Mouse (Mus musculus): Measurements from ENCODE around the gene 2410131K14Rik.

2410131K14Rik gene

DNA sequence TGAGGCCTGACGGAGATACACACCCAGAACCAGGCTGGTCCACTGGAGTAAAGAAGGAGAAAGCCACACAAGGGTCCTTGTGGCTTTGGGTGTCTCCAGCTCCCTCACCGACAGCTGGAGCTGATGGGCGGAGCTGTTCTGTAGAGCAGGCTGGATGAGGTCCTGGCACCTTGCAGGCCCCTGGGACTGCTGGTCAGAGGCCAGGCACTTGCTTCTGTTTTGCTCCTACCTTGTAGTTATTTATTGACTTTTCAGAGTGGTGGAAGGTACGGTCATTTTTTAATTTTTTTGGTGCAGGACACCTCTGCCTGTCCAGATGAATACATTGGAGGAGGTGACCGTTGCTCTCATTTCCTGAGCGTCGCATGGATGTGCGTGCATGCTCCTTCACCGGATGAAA lies 16.2 kb downstream of the 2410131K14Rik start:
- no peak for DNase-seq (ENCODE audit: extremely low spot score)

DNA sequence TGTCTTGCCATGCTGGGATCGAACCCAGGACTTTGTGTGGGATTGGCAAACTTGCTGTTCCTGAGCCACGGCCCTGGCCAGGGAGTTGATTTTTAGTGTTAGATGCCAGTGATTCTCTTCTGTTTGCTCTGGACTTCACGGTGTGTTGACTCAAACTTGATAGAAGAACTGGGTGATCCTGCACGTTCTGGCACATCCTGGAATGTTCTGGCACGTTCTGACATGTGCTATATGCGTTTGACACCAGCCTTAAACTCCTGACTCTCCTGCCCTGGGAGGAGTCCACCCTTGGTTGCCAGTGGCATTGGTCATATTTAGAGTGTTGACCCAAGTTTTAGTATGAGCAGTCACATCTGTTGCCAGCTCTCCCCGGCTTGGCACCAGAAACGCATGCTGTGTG lies 17.4 kb downstream of the 2410131K14Rik start:
- no peak for DNase-seq (ENCODE audit: extremely low spot score)

DNA sequence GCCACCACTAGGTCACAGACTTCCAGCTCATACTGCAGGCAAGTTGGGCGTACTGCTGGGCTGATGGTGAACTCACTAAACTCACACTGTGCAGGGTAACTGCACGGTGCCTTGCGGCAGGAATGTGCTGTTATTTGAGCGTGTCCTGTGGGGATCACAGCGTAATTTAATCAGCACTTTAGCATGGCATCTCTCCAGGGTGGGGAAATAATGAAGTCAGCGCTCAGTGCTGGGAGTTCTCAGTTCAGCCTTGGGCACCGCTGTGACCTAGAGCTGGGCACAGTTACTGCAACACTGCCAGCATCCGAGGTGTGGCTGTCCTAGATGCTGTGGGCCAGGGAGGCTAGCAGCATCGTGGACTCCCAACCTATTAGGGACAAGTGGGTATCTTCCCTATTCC lies 19.3 kb downstream of the 2410131K14Rik start:
- no peak for DNase-seq (ENCODE audit: extremely low spot score)

DNA sequence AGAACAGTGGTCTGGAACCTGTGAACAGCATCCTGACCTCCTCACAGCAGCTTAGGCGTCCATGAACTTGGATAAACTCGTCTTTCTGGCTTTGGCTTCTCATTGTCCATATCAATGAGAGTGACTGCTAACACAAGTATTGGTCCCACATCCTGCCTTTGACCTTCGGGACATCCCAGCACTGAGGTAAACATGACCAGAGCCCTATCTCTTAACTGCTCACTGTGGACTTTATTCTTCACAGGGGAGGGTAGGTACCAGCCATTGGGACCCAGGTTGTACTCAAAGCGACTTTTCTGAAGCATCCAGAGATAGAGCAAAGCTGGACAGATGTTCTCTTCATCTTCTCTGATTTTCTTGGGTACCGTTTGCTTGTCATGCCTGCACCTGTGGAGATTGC lies 20.3 kb downstream of the 2410131K14Rik start:
- DNase-seq (ENCODE audit: extremely low spot score) = no peak

DNA sequence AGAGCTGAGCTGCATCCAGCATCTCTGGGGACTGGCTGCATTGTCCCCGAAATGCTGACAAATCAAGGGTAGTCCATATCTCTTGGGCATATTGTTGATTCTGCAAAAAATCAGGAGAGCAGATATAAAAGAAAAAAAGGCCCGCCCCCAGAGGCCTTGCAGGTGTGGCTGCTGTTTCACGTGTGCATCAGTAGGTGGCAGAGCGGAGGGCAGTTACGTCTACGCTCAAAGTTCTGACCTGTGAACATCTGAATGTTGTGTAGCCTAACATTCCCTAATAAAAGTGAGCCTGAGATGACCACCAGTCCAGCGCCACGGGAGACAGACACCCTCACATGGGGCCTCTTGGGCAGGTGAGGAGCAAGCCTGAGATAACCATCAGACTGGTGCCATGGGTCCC lies 21.3 kb downstream of the 2410131K14Rik start:
- no peak for DNase-seq (ENCODE audit: extremely low spot score)

DNA sequence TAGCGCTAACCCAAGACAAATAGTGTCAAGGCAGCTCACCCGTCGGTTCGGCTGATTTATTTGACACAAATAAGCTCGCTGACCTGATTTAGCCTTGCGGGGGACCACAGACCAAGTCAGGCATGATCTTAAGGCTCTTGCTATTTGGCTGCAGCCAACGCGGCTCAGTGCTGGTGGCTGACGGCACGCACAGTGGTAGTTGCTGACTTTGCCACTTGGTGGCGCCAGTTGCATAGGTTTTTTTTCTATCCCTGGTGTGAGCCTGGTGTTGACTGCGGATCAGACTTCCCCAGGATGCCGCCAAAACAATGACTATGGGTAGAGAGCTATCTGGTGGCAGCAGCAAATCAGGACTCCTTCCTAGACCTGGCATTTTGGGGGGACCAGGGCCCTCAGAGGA lies 24.0 kb downstream of the 2410131K14Rik start:
- peak; percentile 91 for DNase-seq (ENCODE audit: extremely low spot score)

DNA sequence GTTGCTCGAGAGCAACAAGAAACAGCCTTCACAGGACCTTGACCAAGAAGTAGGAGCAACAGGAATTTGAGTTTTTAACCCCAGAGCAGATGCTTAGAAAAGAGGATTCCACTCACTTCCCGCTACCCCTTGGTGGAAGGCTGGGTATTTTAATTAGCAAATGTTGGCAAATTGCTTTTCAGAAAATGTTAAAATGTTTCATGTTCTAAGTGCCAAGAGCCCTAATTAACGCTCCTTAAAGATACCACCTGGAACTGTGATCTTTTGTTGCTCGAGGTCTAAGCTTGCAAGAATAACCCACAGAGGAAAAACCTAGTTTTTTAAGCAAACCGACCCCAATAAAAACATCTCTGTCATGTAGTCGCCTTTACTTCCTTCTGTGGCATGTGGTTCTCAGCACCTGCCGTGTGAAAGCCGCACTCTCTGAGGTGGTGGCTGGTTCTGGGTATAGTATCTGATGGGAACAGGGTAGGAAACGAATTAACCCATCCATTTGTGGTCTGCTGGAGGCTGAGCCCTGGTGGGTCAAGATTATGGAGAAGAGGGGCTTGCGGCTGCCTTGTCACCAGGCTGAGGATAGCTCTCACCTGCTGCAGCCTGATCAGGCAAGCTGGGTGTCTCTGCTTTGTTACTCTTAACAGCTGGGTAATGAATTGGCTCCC lies 26.6 kb downstream of the 2410131K14Rik start:
- no peak for DNase-seq (ENCODE audit: extremely low spot score)

DNA sequence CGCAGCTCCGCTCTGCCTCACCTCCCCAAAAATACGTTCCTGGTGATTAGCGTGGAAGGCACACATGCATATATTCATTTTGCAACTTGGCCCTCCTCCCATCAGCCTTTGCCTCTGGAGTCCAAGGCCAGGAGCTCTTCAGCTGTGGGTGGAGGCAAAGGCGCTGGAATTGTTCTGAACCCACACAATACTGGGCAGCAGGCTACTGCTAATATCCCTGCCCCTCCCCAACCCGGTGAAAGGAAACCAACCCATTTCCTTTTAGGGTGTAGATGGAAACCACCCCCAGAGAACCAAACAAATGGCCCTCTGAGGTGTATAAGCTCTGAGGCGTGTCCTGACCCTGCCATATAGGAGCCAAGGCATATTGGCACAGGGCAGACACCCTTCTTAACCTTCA lies 28.4 kb downstream of the 2410131K14Rik start:
- DNase-seq (ENCODE audit: extremely low spot score) = no peak

DNA sequence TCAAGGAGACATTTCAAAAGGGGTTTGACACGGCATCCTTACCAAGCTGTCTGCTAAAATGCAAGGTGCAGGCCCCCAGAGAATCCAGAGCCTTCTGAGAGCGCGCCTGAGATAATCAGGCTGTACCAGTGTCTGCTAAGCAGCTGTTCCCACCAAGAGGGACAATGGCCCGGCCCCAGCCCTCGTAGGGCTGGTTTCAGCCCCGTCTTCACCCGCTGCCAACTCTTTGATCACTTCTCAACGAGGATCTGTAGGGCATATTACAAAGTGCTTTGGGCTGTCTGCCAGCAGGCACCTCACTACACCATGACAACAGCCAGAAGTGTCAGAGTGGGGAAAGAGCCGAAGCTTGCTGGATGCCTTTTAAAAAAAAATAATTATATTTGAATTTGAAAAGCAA lies 29.5 kb downstream of the 2410131K14Rik start:
- no peak for DNase-seq (ENCODE audit: extremely low spot score)

DNA sequence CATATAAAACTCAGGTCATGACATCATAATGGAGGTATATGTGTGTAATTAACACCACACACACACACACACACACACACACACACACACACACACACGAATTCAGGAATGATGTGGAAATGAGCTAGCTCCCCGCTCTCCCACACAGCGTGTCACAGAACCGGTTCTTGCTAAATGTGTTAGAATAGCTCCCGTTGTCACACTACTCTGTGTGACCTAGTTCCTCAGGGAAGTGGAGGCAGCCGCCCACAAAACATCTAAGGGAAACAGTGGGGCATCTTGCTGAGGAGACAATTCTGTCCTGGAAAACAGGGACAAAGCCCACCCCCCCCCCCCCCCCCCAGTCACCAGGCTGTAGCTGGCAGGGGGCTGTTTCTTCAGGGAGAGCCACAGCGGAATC lies 31.3 kb downstream of the 2410131K14Rik start:
- no peak for DNase-seq (ENCODE audit: extremely low spot score)

DNA sequence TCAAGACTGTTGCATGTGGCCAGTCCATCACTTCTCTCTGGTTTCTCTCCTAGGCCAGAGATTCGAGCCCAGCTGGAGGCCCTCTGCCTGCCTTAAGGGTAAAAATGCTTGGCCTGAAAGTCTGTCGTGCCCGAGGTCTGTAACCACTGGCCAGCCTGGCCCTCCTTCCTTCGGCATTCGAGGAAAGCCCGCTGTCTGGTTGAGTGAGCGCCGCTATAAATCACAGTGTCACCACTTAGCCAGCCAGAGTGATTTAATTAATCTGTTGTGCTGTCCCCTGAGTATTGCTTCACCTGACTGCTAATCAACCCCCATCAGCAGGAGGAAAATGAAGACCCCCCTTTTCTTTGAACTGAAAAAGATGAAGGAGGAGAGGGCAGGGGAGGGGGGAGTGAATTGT lies 31.7 kb downstream of the 2410131K14Rik start:
- no peak for DNase-seq (ENCODE audit: extremely low spot score)

DNA sequence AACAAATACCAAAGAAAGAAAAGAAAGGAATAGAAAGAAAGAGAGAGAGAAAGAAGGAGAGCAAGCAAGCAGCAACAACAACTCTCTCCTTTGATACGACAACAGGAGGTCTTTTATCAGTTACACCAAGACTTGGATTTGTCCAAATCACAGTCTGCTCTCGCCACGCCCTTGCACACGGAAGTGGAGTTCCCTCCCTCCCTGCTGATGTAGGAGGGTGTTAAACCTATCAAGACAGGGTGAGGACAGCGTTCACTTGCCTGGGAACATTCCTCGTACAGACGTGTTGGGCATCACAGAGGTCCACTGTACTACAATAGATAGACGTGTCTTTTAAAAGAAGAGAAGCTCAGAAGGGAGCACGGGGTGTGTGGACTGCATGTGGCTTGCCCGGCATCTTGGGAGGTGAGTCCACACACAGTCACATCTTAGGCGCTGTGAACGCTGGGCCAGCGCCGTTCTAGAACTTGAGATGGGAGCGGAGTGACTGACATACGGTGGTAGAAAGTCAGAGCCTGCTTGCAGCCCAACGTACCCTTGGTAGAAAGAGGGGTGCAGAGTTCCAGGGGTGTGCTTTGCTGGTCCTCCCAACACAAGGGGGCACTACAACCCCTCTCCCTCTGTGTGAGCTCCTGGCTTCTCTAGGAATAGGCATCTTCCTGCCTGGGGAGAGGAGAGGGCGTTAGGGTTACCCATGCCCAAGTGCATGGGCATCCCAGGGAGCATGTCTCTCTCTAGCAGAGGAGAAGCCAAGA lies 32.9 kb downstream of the 2410131K14Rik start:
- no peak for DNase-seq (ENCODE audit: extremely low spot score)

DNA sequence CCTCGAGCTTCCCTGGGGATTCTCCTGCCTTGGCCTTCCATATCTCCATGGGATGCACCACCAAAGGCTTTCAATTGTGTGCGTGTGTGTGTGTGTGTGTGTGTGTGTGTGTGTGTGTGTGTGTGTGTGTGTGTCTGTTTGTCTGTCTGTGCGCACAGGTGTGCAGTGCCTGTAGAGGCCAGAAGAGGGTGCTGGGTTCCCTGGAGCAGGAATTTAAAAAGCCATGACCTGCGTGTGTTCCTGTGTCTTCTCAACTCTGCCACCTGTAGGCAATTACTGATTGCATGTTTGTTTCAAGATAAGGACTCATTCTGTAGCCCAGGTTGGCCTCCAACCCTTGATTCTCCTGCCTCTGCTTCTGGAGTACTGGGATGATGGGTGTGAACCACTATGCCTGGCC lies 46.4 kb downstream of the 2410131K14Rik start:
- no peak for DNase-seq (ENCODE audit: extremely low spot score)

DNA sequence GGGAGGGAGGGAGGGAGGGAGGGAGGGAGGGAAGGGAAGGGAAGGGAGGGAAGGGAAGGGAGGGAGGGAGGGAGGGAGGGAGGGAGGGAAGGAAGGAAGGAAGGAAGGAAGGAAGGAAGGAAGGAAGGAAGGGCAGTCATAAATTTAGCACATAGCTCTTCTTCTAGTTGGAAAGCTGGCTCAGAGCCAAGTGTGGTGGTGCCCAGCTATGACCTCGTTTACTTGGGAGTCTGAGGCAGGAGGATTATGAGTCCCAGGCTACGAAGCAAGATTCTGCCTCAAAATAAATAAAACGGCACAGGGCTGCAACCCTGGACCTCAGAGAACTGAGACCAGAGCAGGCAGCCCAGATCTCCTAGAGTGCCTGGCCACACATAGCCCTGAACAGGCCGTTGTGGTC lies 47.4 kb downstream of the 2410131K14Rik start:
- DNase-seq (ENCODE audit: extremely low spot score) = no peak

DNA sequence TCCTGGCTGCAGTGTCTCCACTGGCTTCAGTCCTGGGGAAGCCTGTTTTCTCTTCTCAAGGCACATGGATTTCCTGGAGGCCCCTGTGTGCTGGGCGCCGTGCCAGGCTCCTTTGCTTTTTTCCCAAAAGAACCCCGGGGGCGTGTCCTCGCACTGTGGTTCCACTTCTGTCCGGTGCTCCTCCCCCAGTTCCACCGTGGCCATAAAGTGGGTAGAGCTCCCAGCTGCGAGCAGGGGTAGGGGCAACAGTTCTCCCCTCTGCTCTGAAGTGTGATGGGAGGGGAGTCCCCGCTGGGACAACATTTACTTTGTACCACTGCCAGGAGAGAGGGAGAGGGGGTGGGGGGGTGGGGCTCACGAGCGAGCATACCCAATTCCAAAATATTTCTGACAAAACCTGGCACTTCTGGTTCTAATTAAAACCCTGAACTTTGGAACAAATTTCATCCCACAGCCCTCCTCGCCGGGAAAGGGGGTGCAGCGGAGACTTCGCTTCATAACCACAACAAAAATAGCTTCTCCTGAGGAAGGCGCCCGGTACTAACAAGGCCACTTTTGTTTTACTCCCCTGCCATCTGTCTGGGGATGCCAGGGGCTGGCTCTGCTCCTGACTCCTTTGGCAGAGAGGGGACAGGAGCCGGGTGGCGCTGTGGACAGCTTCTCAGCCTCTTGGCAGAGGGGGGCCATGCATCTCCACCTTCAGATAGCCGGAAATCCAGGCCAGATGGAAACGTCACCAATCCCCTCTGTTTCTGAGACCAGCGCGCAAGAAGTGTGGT lies 49.2 kb downstream of the 2410131K14Rik start:
- no peak for DNase-seq (ENCODE audit: extremely low spot score)

DNA sequence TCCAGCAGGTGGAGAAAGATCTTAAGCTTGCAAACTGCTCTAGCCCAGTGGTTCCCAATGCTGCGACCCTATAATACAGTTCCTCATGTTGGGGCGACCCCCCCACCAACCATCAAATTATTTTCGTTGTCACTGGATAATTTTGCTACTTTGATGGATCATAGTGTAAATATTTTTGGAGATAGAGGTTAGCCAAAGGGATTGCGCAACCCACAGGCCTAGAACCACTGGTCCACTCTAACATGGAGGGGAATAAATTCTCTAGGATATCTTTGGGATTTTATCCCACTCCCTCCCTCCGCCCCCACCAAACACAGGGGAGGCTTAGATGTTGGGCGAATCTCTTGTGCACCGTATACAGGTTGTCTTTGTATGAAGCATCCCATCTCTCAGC lies 49.8 kb downstream of the 2410131K14Rik start:
- DNase-seq (ENCODE audit: extremely low spot score) = no peak

DNA sequence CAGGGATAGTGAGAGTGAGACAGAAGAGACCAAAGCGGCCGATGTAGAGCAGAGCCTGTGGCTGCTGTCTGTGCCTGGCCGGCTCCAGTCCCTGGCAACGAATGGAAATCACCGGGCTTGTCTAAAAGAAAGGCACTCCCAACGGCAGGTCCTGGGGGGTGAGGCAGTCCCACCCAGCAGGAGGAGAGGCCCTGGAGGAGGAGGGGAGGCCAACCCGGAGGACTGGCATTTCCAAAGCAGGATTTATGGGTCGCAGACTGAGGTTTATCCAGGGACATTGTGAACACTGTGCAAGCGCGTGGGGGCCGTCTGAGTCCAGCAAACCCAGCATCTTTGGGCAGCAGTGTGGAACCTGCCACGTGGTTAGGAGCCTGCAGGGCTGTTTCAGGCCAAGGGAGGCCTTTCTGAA lies 52.3 kb downstream of the 2410131K14Rik start:
- DNase-seq (ENCODE audit: extremely low spot score) = no peak

DNA sequence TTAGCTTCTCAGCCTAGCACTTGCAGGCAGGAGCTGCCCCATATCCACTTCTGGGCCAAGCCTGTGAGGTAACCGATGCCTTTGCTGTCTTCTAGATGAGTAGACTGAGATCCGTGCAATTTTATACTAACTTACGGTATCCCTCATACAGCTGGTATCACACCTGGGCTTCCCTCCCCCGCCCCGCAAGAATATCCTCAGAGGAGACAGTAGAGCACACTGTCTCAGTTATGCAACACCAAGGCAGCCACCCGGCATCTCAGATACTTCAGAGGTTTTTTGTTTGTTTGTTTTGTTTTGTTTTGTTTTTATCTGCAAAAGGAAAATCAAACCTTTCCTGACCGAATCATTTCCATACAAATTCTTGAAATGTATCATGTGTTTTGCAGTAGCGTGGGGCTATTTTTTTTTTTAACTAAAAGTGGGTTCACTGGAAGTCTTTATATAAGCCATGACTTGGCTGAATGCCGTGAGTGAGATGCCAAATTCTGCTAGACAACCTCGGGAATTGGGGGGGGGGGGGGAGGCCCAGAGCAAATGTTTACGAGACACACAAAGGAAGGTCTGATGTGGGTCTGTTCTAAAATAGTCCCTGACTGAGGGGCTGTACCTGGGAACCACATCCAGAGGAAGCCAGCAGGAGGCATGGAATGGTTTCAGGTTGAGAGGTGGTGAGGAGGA lies 54.8 kb downstream of the 2410131K14Rik start:
- DNase-seq (ENCODE audit: extremely low spot score) = no peak

DNA sequence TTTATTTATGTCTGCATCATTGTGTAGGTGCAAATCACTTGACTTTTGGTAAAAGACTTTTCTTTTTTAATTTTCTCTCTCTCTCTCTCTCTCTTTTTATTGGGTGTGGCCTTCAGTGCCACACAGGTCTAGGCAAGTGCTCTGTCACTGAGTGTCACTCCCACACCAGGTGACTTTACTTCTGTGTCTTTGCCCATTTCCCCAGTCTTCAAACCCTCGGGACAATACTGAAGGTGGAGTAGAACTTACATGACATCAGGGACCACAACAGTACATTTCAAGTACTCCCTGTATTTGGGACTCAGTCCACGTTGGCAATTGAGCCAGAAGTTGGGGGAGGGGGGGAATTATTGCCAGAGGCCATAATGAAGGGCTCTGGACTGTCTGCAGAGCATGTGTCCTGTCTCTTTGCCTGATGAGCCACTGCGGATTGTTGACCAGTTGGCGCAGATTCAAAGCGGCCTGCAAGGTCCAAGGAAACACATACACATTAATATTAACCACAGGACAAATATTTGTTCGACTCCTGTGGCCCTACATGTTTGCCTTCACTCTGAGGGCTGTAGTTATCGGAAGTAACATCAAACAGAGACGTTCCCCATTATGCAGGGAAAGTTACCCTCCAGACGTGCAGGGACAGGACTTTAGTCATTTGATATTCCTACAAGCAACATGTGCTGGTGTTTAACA lies 57.6 kb downstream of the 2410131K14Rik start:
- no peak for DNase-seq (ENCODE audit: extremely low spot score)

DNA sequence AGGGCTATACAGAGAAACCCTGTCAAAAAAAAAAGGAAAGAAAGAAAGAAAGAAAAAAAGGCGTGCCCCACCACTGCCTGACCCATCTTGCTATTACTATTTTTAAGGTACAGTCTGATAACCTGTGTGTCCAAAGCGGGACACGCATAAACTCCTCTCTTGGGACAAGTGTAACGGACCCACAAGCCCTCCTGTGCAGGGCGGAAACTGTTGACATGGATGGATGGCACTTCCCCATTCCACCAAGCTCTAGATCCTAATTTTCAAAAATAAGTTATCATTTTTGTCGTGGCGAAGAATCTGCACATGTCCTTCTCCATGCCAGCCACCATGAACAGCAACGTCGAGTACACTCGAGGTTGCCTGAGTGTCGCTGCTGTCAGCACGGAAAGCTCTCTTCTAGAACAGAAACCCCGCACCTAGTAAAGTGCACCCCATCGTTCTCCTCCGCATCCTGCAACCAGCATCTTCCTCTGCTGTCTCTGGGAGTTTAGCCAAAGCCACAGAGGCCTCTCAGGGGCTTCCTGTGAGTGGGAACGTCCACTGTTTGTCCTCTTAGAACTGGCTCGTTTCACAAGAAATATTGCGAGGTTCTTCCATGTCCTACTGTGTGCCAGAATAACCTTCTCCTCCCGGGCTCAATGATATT lies 60.1 kb downstream of the 2410131K14Rik start:
- DNase-seq (ENCODE audit: extremely low spot score) = no peak

DNA sequence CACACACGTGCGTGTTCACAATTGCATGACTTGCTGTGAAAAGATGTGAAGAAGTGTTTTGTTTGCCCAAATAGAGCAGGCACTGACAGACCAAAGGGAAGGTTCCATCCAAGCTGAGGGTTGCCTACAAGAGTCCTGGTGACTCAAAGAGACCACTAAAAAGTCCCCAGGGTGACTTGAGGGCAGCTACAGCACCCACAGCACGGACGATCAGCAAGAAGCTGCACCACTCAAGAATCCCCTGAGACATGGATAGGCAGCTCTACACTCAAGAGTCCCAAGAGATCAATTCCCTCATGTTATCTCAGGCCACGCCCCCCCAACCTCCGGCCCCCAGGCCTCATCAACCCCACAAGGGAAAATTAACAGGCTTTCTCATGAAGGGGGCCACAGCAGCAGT lies 65.4 kb downstream of the 2410131K14Rik start:
- no peak for DNase-seq (ENCODE audit: extremely low spot score)

Measured in embryo, embryonic 9.5 days (tissue).